Mouse (Mus musculus) layer of hippocampus, postnatal 36 days (tissue): Measurements from ENCODE around the gene Msl2. TPM values are rescaled to one million over a fixed set of nuclear protein-coding genes. Genes with fewer than 3 reads are reported as not detected.

Experiments used
- DNase-seq, 2 experiments: peaks; one replicate each; pipeline ENCODE4 v3.0.0; 2022
- total RNA-seq, 2 experiments: library from RNA; stranded (reverse); gene quantifications; 2 replicates each; pipeline ENCODE4 v1.2.3; 2021

Msl2 gene
- total RNA-seq, 2 experiments from 2014 or later, result 68.7 to 68.9 TPM

GRCm38 (mm10) chr9:101075091-101075581 is 1.2 kb downstream of the Msl2 start:
- DNase-seq, result no peak

- no peak for DNase-seq
These were observed 1.8 kb downstream of the Msl2 start for GRCm38 (mm10) chr9:101075694-101076093.

- DNase-seq, result no peak
These were observed 2.4 kb downstream of the Msl2 start for GRCm38 (mm10) chr9:101076095-101076875.

GRCm38 (mm10) chr9:101077486-101077885 is 3.6 kb downstream of the Msl2 start:
- DNase-seq, result no peak

- DNase-seq, result no peak
These were observed 4.7 kb downstream of the Msl2 start for GRCm38 (mm10) chr9:101078579-101078978.

- no peak for DNase-seq
These were observed 6.3 kb downstream of the Msl2 start for GRCm38 (mm10) chr9:101080046-101080685.

- DNase-seq, result peak in 1 of 2 experiments; percentile 37
These were observed 9.8 kb downstream of the Msl2 start for GRCm38 (mm10) chr9:101083728-101084127.

GRCm38 (mm10) chr9:101095425-101095824 is 21.5 kb downstream of the Msl2 start:
- no peak for DNase-seq

- DNase-seq, result no peak
These were observed 22.6 kb downstream of the Msl2 start for GRCm38 (mm10) chr9:101096461-101096860.

GRCm38 (mm10) chr9:101097542-101097941 is 23.6 kb downstream of the Msl2 start:
- DNase-seq, result no peak

- DNase-seq, result no peak
These were observed 25.5 kb downstream of the Msl2 start for GRCm38 (mm10) chr9:101099445-101099844.

- DNase-seq, result no peak
These were observed 26.3 kb downstream of the Msl2 start for GRCm38 (mm10) chr9:101100163-101100562.

- no peak for DNase-seq
These were observed 27.6 kb downstream of the Msl2 start for GRCm38 (mm10) chr9:101101547-101101946.

- DNase-seq, result no peak
These were observed 28.4 kb downstream of the Msl2 start for GRCm38 (mm10) chr9:101102288-101102687.

- DNase-seq, result no peak
These were observed 31.0 kb downstream of the Msl2 start for GRCm38 (mm10) chr9:101104931-101105330.

- no peak for DNase-seq
These were observed 31.8 kb downstream of the Msl2 start for GRCm38 (mm10) chr9:101105735-101106134.

- DNase-seq, result no peak
These were observed 33.5 kb downstream of the Msl2 start for GRCm38 (mm10) chr9:101107386-101107785.

GRCm38 (mm10) chr9:101110013-101110412 is 36.1 kb downstream of the Msl2 start:
- no peak for DNase-seq

GRCm38 (mm10) chr9:101113317-101113716 is 39.4 kb downstream of the Msl2 start:
- no peak for DNase-seq

GRCm38 (mm10) chr9:101114182-101114884 is 40.4 kb downstream of the Msl2 start:
- DNase-seq, result no peak

GRCm38 (mm10) chr9:101143635-101144034 is 69.7 kb downstream of the Msl2 start:
- no peak for DNase-seq

GRCm38 (mm10) chr9:101152872-101153271 is 79.0 kb downstream of the Msl2 start:
- DNase-seq, result no peak
